In the genomic region with DNA sequence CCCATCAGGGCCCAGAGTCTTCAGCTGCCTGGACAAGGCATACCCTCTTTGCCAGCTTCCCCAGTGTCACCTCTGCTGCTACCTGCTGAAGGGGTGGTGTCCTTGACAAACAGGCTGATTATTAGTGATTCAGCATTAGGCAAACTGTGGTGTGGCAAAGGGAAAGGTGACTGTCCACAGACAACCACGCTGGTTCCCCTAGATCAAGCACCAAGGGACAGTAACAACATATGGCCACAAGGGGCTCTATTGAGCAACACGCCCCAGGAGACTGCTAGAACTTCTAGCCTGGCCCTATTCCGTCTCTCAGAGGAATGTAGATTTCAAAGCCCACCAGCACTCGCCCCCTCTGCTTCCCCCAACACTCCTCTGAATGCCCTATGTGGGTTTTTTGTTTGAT, we compare ENCODE assay signal across 10 mouse cellular contexts. TPM values are rescaled to one million over a fixed set of nuclear protein-coding genes. Genes with fewer than 3 reads are reported as not detected.
DNase-seq lines count a peak whose midpoint lies in the region; ATAC-seq and TF ChIP-seq lines count a peak whose summit lies in the region.
"Had no signal": no experiment of that assay in that cellular context is flagged by ENCODE, and none has a peak within 500 bp of the region (broad histone marks: within the 10 kb centered on the region; RNA-seq: fewer than 3 reads in every experiment).

No protein-coding gene starts in this region.

- peak; percentile 90 for ATAC-seq in stomach, postnatal 0 days (ENCODE audit: low FRiP score, low TSS enrichment)

- no peak overlapping the region for H3K4me3 ChIP-seq in ES-E14 (ENCODE audit: insufficient read depth in 1 of 2, low read depth in 1 of 2, low read length in 2 of 2, poor library complexity in 1 of 2, severe bottlenecking in 1 of 2)
- no peak overlapping the region for H3K4me3 ChIP-seq in stomach, postnatal 0 days (ENCODE audit: low read depth, low read length)
- H3K4me3 ChIP-seq: embryonic facial prominence, embryonic 15.5 days had no signal

- no peak overlapping the region for H3K9ac ChIP-seq in ES-E14 (ENCODE audit: insufficient read depth, low read depth, low read length, poor library complexity, severe bottlenecking)
- no peak overlapping the region for H3K9ac ChIP-seq in stomach, postnatal 0 days (ENCODE audit: low read length)
- H3K9ac ChIP-seq: embryonic facial prominence, embryonic 15.5 days had no signal

- no peaks in the 10 kb centered on the region for H3K27me3 ChIP-seq in stomach, postnatal 0 days (ENCODE audit: control insufficient read depth, insufficient read depth, low read length)
- H3K27me3 ChIP-seq: embryonic facial prominence, embryonic 15.5 days had no signal

- no peak for TF ChIP-seq EP300 in stomach, postnatal 0 days (optimal IDR thresholded peaks at IDR 0.05)

- DNase-seq in layer of hippocampus, adult 11-12 months (ENCODE audit: low spot score), result peak; percentile 47
- DNase-seq in layer of hippocampus, adult 9-10 months (ENCODE audit: low spot score), result no peak
- DNase-seq in ES-E14 (ENCODE audit: low read depth, low spot score), result peak; percentile 40
- DNase-seq in cerebellum, adult 8-10 months, result peak; percentile 31
- DNase-seq in heart, adult 8-10 months (ENCODE audit: low spot score), result peak; percentile 24
- peak; percentile 37 to 72 for DNase-seq in kidney, postnatal 36 days
- peak; percentile 67 for DNase-seq in lung, postnatal 36 days
- peak; percentile 62 for DNase-seq in stomach, postnatal 0 days (ENCODE audit: low spot score)

- no peak overlapping the region for H3K27ac ChIP-seq in ES-E14 (ENCODE audit: insufficient read depth, low read depth, low read length, poor library complexity, severe bottlenecking)
- 0 out of 2 replicates have a peak overlapping the region, but pooled peaks have one; percentile 45 for H3K27ac ChIP-seq in stomach, postnatal 0 days (replicated peaks)
- H3K27ac ChIP-seq: embryonic facial prominence, embryonic 15.5 days; macrophage had no signal

- H3K36me3 ChIP-seq in ES-E14 (ENCODE audit: control insufficient read depth, insufficient read depth, low read length, poor library complexity, severe bottlenecking), result no peaks in the 10 kb centered on the region
- no peaks in the 10 kb centered on the region for H3K36me3 ChIP-seq in stomach, postnatal 0 days (ENCODE audit: control insufficient read depth, insufficient read depth, low read length)
- H3K36me3 ChIP-seq: embryonic facial prominence, embryonic 15.5 days had no signal

- H3K9me3 ChIP-seq in ES-E14 (ENCODE audit: control insufficient read depth, insufficient read depth, low read depth, low read length), result no peaks in the 10 kb centered on the region
- H3K9me3 ChIP-seq in stomach, postnatal 0 days (ENCODE audit: control insufficient read depth, low read length), result 0 out of 2 replicates have a peak, but pooled peaks cover 3% of the 10 kb centered on the region
- H3K9me3 ChIP-seq: embryonic facial prominence, embryonic 15.5 days had no signal

- H3K4me2 ChIP-seq in stomach, postnatal 0 days (replicated peaks; ENCODE audit: low read depth), result no peak overlapping the region
- H3K4me2 ChIP-seq: embryonic facial prominence, embryonic 15.5 days had no signal

- in situ Hi-C loops in ES-E14 (cut with MboI; ENCODE audit: low sequenced_read_pairs in 2 of 2, unreplicated experiment in 2 of 2), result no loop called here

- peak; percentile 85 for TF ChIP-seq CTCF in stomach, postnatal 0 days (IDR thresholded peaks at IDR 0.05; ENCODE audit: low read depth)

- WGBS in stomach, postnatal 0 days, result 20% methylated on average over 4 of the region's 4 CpGs

- H3K4me1 ChIP-seq in ES-E14 (ENCODE audit: control insufficient read depth in 2 of 2, insufficient read depth in 2 of 2, low read length in 2 of 2, poor library complexity in 1 of 2), result no peaks in the 10 kb centered on the region
- no peaks in the 10 kb centered on the region for H3K4me1 ChIP-seq in stomach, postnatal 0 days (replicated peaks; ENCODE audit: control insufficient read depth, insufficient read depth)
- H3K4me1 ChIP-seq: embryonic facial prominence, embryonic 15.5 days had no signal

TF ChIP-seq in ES-E14, 5 proteins besides CTCF, POLR2A, EP300 and RAD21:
- TF ChIP-seq ZC3H11A (IDR thresholded peaks at IDR 0.05; ENCODE audit: borderline replicate concordance, low read depth, low read length) (no peak), CHD2 (IDR thresholded peaks at IDR 0.05; ENCODE audit: low read depth, low read length) (no peak), MAFK (IDR thresholded peaks at IDR 0.05; ENCODE audit: insufficient read depth, low read depth, low read length) (no peak), HCFC1 (IDR thresholded peaks at IDR 0.05; ENCODE audit: borderline replicate concordance, insufficient read depth, low read length) (no peak), ZNF384 (IDR thresholded peaks at IDR 0.05; ENCODE audit: low read depth, low read length) (no peak)

RNA-seq across cellular contexts. Expression of a gene that starts 11.6 kb away (rescaled TPM):
- total RNA-seq in ES-E14 (2012; rRNA removed), result not detected in 2 replicates
- total RNA-seq in heart, adult 8-10 months (2022), result not detected
- 0.04 TPM in 1 of 2 replicates, not detected in the other for polyA plus RNA-seq in stomach, postnatal 0 days (2015; fragmentation: Nextera tagmentation; extraction: Ambion mirVana)
- polyA plus RNA-seq: embryonic facial prominence, embryonic 15.5 days; macrophage had no signal

RNA-seq across cellular contexts. Expression of a gene that starts 55.4 kb away (rescaled TPM):
- 1.2 and 2.8 TPM in 2 replicates for total RNA-seq in ES-E14 (2012; rRNA removed)
- under 1 TPM in 3 of 4 experiments, not detected in 1; 0.49 to 0.75 (median 0.69) TPM for total RNA-seq in heart, adult 8-10 months (2022)
- 5.0 and 5.7 TPM in 2 replicates for polyA plus RNA-seq in stomach, postnatal 0 days (2015; fragmentation: Nextera tagmentation; extraction: Ambion mirVana)
